Mouse (Mus musculus) cerebellum, postnatal 36 days (tissue): ENCODE measurements around the gene Mapk6.

Source experiments
- DNase-seq, 2 experiments: peaks; one replicate each; pipeline ENCODE4 v3.0.0; 2021 to 2022; ENCODE audit warnings: mixed read lengths in 2 of 2

Mapk6 gene

DNA sequence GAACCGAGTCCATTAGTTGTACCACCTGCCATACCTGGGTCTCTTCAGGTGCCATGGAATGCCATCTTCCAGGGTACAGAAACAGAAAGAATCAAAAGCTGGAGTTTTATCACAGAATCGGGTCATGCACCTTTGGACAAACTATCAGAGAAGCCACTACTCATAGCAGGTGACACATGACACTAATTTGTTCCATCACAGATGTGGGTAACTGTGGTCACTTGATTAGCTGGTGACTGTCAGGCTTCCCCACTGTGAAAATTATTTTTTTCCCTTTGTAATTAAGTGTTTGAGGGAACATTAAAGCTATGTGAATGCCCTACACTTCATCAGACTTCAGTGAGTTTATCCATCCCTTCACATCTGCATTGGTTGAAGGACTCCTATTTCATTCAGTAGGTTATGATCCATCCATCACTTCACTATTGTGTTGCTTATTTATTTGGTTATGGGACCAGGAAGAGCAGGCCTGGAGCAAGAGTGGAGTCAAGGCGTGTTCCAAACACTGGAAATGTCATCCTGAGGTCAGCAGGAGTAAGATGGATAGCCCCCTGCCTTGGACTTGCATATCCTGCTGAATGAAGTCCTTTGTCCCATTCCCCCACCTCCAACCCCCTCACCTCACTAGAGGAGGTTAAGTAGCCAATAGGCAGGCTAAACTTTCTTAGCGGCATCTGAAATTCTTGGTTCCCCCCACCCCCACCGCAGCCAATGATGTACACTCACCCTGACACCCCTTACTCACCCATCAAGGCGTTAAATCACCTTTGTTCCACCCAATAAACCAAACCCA lies 14.7 kb upstream of the Mapk6 start:
- DNase-seq: no peak

DNA sequence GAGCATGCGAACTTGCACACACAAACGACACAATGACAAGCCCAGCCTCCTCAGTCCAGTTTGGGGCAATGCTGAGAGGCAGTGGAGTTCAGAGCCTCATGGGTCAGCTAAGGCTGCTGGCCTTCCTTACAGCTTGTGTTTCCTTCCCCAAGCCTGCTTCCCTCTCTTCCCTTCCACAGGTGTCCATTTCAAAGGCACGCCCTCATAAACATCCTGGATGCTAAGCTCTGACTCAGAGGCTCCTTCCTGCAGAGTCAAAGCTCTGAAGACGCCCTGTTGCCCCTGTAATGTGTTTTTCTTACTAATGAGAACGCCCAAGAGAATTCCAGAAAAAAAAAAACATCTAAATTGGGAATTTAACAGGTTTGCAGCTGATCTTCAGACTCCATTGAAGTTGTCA lies 13.9 kb upstream of the Mapk6 start:
- no peak for DNase-seq

GRCm38 (mm10) chr9:75422251-75422691 lies 12.5 kb upstream of the Mapk6 start:
- DNase-seq: no peak

DNA sequence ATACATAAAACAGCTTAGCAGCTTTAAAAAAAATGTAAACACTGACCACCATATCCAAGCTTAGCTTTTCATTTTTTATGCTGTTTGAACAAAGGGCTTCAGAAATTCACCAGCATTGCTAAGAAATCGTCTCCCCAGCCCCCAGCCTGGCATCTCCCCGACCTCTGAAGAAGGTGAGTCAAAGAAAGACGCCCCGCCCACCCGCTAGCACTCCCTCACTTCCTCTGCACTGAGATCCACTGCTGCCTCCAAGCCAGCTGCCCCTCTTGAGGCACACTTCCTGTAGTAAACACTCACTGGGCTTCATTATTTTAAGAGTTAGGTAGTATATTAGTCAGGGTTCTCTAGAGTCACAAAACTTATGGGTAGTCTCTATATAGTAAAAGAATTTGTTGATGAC lies 4.4 kb upstream of the Mapk6 start:
- no peak for DNase-seq

GRCm38 (mm10) chr9:75413206-75413605 lies 3.4 kb upstream of the Mapk6 start:
- no peak for DNase-seq

GRCm38 (mm10) chr9:75411584-75411983 lies 1.8 kb upstream of the Mapk6 start:
- no peak for DNase-seq

- peak in 1 of 2 experiments; percentile 32 for DNase-seq
These were observed 1.2 kb upstream of the Mapk6 start for GRCm38 (mm10) chr9:75410868-75411487.

- DNase-seq: peak; percentile 64 to 69
These were observed 564 bp downstream of the Mapk6 start for GRCm38 (mm10) chr9:75409031-75409851.

GRCm38 (mm10) chr9:75408204-75408826 lies 1.5 kb downstream of the Mapk6 start:
- no peak for DNase-seq

DNA sequence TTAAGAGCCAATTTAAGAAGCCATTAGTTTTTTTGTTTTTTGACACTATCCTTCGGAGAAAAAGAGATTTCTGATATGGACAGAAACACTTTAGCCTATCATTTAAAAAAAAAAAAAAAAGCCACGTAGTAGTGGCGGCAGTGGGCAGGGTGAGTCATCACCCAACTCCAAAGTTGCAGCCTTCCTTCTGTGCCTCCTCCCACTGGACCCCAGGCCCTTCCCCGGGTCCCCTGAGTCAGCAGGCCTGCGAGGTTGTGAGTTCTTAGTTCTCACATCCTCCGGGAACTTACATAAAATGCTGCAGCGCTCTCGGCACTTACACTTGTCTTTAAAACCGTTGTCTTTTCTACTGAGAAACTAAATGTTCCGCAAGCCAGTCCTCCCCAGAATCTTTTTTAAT lies 2.0 kb downstream of the Mapk6 start:
- DNase-seq: no peak

DNA sequence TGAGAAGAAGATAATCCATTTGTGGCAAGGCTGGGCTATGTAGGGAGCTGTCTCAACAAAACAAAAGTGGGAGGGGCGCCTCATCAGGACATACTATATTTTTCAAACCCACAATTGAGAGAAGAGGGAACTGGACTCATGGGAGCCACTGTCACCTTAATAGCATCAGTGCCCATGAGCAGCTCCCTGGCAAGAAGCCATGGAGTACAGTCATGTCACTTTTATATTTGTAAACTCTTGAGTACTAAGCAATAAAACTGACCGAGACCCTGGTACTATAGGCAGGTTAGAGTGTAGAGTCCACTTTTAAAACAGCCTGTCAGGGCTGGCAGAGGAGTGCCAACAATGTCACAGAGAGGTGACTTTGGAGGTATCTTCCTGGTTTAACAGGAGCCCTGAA lies 3.7 kb downstream of the Mapk6 start:
- no peak for DNase-seq

- DNase-seq: no peak
These were observed 6.3 kb downstream of the Mapk6 start for GRCm38 (mm10) chr9:75403520-75403919.

DNA sequence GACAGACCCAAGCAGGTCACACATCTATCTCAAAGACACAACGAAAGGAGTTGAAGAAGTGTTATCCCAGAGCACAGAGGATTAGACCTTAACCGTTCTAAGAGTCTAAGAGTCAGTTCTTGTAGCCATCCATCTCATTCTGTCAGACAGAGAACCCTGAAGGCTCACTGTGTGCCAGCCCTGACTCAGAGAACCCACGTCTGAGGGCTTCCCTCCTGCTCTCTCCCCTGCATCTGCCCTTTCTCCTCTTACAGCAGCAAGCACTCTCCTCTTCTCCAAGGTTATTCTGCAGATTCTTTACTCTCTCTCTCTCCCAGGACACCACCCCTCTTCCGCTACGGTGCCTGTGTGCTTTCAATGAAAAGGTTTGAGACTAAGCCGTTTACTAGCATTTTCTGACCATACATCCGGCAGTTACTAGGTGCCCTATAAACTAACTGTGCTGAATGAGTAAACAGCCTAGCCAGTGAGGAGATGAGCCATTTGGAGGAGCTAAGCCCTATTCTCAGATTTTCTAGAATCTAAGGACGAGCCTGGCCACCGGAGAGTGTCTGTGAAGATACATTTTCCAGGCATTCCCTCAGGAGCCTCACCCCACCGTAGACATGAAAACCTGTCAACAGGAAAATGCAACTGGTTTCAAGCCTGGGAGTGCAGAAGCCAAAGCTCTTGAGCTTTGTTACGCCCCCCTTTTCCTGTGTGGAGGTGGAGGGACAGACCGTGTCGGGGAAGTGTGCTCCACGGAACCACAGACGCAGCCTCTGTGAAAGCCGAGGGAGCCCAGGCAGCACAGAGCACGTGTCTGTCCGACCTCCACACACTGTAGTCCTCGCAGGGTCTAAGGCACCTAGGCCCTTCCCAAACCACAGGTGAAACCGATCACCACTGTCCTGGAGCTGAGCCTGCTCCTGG lies 8.0 kb downstream of the Mapk6 start:
- no peak for DNase-seq

DNA sequence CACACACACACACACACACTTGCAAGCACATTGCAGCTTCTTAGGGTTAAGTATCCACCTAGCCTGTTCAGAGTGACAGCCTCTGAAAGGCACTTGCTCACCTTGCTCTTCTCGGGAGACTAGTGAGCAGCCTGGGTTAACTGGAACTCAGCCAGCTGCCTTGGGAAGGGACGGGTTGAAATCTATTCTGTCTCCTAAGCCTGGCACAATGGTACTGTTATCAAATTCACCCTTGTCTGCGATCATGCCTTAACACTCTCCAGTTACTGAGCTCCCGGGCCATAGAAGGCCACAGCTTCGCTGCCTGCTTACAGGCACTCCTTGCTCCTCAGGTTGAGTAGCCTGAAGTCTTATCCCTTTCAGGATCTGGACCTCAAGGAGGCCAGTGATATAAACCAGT lies 9.2 kb downstream of the Mapk6 start:
- DNase-seq: peak in 1 of 2 experiments; percentile 37

- no peak for DNase-seq
These were observed 10.7 kb downstream of the Mapk6 start for GRCm38 (mm10) chr9:75399069-75399468.

DNA sequence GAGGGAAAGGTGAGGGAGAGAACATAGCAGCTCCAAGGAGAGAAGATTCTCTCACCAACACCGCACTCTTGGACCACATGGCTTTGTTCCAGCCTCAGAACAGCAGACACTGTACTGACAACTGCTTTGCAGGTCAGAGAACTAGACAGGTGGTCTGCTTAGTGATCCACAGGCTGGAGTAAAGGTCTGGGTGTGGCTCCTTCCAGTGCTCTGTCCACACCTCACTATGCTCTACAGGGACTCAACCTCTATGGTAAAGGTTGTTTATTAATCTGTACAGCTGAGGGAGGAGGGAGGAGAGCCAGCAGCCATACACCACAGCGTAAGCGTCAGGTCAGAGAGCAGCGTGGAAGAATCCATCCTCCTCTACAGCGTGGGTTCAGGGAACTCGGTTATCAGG lies 13.8 kb downstream of the Mapk6 start:
- DNase-seq: no peak

- DNase-seq: no peak
These were observed 16.6 kb downstream of the Mapk6 start for GRCm38 (mm10) chr9:75393251-75393650.

DNA sequence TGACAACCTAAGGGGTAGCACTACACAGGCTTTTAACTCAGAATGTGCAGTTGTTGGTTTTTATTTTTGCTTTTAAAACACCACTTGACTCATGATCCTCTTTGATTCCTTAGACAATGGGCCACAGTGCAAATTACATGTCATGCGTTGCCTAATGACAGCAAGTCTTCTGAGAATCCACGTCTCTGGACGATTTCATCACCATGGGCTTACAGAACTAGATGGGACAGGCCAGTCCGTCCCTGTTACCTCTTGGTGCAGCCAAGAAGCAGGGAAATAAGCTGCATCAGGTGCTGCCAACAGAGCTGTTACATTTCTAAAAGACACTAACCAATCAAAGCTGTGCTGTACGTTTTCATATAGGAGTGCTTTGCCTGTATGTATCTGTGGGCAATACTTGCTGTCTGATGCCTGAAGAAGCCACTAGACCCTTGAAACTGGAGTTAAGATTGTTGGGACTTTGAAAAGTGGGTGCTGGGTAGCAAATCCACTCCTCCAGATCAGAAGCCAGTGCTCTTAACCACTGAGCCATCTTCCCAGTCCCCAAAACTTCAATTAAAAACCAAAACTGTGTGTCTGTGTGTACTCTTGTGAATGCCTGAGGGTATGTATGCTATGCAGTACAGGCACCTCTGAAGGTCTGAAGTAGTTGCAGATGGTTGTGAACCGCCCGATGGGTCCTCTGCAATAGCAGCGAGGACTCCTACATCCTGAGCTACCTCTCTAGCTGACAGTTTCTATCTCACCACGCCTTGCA lies 24.4 kb downstream of the Mapk6 start:
- DNase-seq: no peak

GRCm38 (mm10) chr9:75384337-75384962 lies 25.4 kb downstream of the Mapk6 start:
- DNase-seq: no peak

GRCm38 (mm10) chr9:75383785-75384184 lies 26.0 kb downstream of the Mapk6 start:
- no peak for DNase-seq

- DNase-seq: no peak
These were observed 27.0 kb downstream of the Mapk6 start for GRCm38 (mm10) chr9:75382825-75383224.
